In genomic region chr5:43948748-43949275, GRCm38 (mm10) we compare ENCODE assay signal across 8 mouse cellular contexts. TPM values are rescaled to one million over a fixed set of nuclear protein-coding genes. Genes with fewer than 3 reads are reported as not detected.
DNase-seq lines count a peak whose midpoint lies in the region; ATAC-seq and TF ChIP-seq lines count a peak whose summit lies in the region.

No protein-coding gene starts in this region.

- DNase-seq in cerebellum, postnatal 10 days: peak; percentile 2 to 4
- no peak for DNase-seq in cerebellum, adult 9-10 months
- DNase-seq in brain, adult 2 months (ENCODE audit: low read depth, low spot score): peak; percentile 9
- DNase-seq in heart, adult 11 months: peak; percentile 92
- peak; percentile 24 for DNase-seq in liver, postnatal 0 days
- no peak for DNase-seq in frontal cortex, postnatal 25 days (ENCODE audit: low spot score in 2 of 2)

- no peaks in the 10 kb centered on the region for H3K9me3 ChIP-seq in intestine, embryonic 16.5 days (ENCODE audit: control insufficient read depth, low read length)
- H3K9me3 ChIP-seq in liver, postnatal 0 days (ENCODE audit: low read length): no peaks in the 10 kb centered on the region
- no peaks in the 10 kb centered on the region for H3K9me3 ChIP-seq in neural tube, embryonic 13.5 days

- 2% methylated on average over 8 of the region's 8 CpGs for WGBS in intestine, embryonic 16.5 days
- WGBS in liver, postnatal 0 days (ENCODE audit: insufficient replicate concordance): 4% methylated on average over 8 of the region's 8 CpGs
- WGBS in neural tube, embryonic 13.5 days: 8% methylated on average over 8 of the region's 8 CpGs

- H3K27ac ChIP-seq in intestine, embryonic 16.5 days (ENCODE audit: low read length): peak overlapping the region; percentile 87
- H3K27ac ChIP-seq in liver, postnatal 0 days (ENCODE audit: low read depth): peak overlapping the region; percentile 75; the same call in 1 of the 2 replicates
- 0 out of 2 replicates have a peak overlapping the region, but pooled peaks have one; percentile 23 for H3K27ac ChIP-seq in neural tube, embryonic 13.5 days (replicated peaks)

- H3K27me3 ChIP-seq in intestine, embryonic 16.5 days (replicated peaks; ENCODE audit: control insufficient read depth, insufficient read depth, low read length): no peaks in the 10 kb centered on the region
- no peaks in the 10 kb centered on the region for H3K27me3 ChIP-seq in liver, postnatal 0 days (ENCODE audit: insufficient read depth, low read length)
- peaks cover 3% of the 10 kb centered on the region; the same call in 1 of the 2 replicates for H3K27me3 ChIP-seq in neural tube, embryonic 13.5 days

- peak overlapping the region; percentile 50 for H3K9ac ChIP-seq in intestine, embryonic 16.5 days (ENCODE audit: low read depth, low read length)
- H3K9ac ChIP-seq in liver, postnatal 0 days (replicated peaks): no peak overlapping the region
- H3K9ac ChIP-seq in neural tube, embryonic 13.5 days: no peak overlapping the region; the same call in 1 of the 2 replicates

- no peaks in the 10 kb centered on the region for H3K36me3 ChIP-seq in intestine, embryonic 16.5 days (ENCODE audit: control insufficient read depth, insufficient read depth, low read length)
- H3K36me3 ChIP-seq in liver, postnatal 0 days (replicated peaks; ENCODE audit: insufficient read depth, low read length): no peaks in the 10 kb centered on the region
- H3K36me3 ChIP-seq in neural tube, embryonic 13.5 days: no peaks in the 10 kb centered on the region

- H3K4me3 ChIP-seq in intestine, embryonic 16.5 days (ENCODE audit: low read length): peak overlapping the region; percentile 29
- H3K4me3 ChIP-seq in liver, postnatal 0 days (ENCODE audit: low read depth, low read length): peak overlapping the region; percentile 22; the same call in 1 of the 2 replicates
- peak overlapping the region; percentile 35; the same call in 1 of the 2 replicates for H3K4me3 ChIP-seq in neural tube, embryonic 13.5 days

- peak overlapping the region; percentile 48 for H3K4me2 ChIP-seq in intestine, embryonic 16.5 days (ENCODE audit: low read depth, low read length)
- peak overlapping the region; percentile 73 for H3K4me2 ChIP-seq in liver, postnatal 0 days (ENCODE audit: low read depth, low read length)
- H3K4me2 ChIP-seq in neural tube, embryonic 13.5 days: peak overlapping the region; percentile 70

- TF ChIP-seq CTCF in liver, postnatal 0 days (IDR thresholded peaks at IDR 0.05; ENCODE audit: low read depth): no peak

- TF ChIP-seq EP300 in liver, postnatal 0 days (IDR thresholded peaks at IDR 0.05; ENCODE audit: low read depth): no peak

- H3K4me1 ChIP-seq in intestine, embryonic 16.5 days (ENCODE audit: control insufficient read depth, insufficient read depth, low read length): peaks cover 11% of the 10 kb centered on the region; the same call in 1 of the 2 replicates
- peaks cover 13% of the 10 kb centered on the region for H3K4me1 ChIP-seq in liver, postnatal 0 days (ENCODE audit: insufficient read depth)
- peaks cover 19% of the 10 kb centered on the region for H3K4me1 ChIP-seq in neural tube, embryonic 13.5 days (replicated peaks)

- ATAC-seq in intestine, embryonic 16.5 days: peak; percentile 32
- ATAC-seq in liver, postnatal 0 days: 0 out of 2 replicates have a peak, but pooled peaks have one; percentile 28
- peak; percentile 71 for ATAC-seq in neural tube, embryonic 13.5 days (ENCODE audit: low read depth)

RNA-seq across cellular contexts. Expression of gene Fgfbp1, which starts 32.8 kb away (rescaled TPM):
- 135 and 144 TPM in 2 replicates for polyA plus RNA-seq in intestine, embryonic 16.5 days (2015; fragmentation: Nextera tagmentation; extraction: Ambion mirVana)
- 1.1 and 1.9 TPM in 2 replicates for polyA plus RNA-seq in liver, postnatal 0 days (2015; fragmentation: Nextera tagmentation; extraction: Ambion mirVana)
- polyA plus RNA-seq in neural tube, embryonic 13.5 days (2015; fragmentation: Nextera tagmentation; extraction: Ambion mirVana): 4.8 and 5.3 TPM in 2 replicates

RNA-seq across cellular contexts. Expression of gene Gm7879, which starts 35.9 kb away (rescaled TPM):
- not detected in 2 replicates for polyA plus RNA-seq in intestine, embryonic 16.5 days (2015; fragmentation: Nextera tagmentation; extraction: Ambion mirVana)
- 0.51 TPM in 1 of 2 replicates, not detected in the other for polyA plus RNA-seq in liver, postnatal 0 days (2015; fragmentation: Nextera tagmentation; extraction: Ambion mirVana)
- polyA plus RNA-seq in neural tube, embryonic 13.5 days (2015; fragmentation: Nextera tagmentation; extraction: Ambion mirVana): 0.45 TPM in 1 of 2 replicates, not detected in the other

Comparison
In these comparisons a context has a peak if more than half of its experiments do, and no peak if none do; other contexts are left out.
1. DNase-seq: peak in cerebellum, postnatal 10 days (2 of 2), brain, adult 2 months (single experiment), heart, adult 11 months (single experiment) and liver, postnatal 0 days (single experiment); none in cerebellum, adult 9-10 months (single experiment) and frontal cortex, postnatal 25 days (0 of 2).
2. H3K27ac ChIP-seq: peak in every context shown above with its lines; median percentile 87 in intestine, embryonic 16.5 days; 75 in liver, postnatal 0 days; 23 in neural tube, embryonic 13.5 days.
3. RNA of gene Fgfbp1, which starts 32.8 kb away (polyA plus RNA-seq): 135 to 144 TPM in intestine, embryonic 16.5 days; 4.8 to 5.3 TPM in neural tube, embryonic 13.5 days and 1.1 to 1.9 TPM in liver, postnatal 0 days; every median in the first group is over 10 times any median in the second.
4. Peak in every context shown above with its lines, with median percentiles within 50 percentile points of each other: ATAC-seq, H3K4me2 ChIP-seq and H3K4me3 ChIP-seq.